Mouse (Mus musculus) ES-E14 (cell line): ENCODE measurements at regions not wholly inside any gene's neighbourhood (a gene's known extent, or its start where the extent isn't known, plus 50 kb on each side); places are given as distances from the start of the nearest gene placed in this dataset.

ENCODE experiments used
- DNase-seq: peaks from one replicate; pipeline ENCODE4 v3.0.0-alpha.2; 2013; ENCODE audit warnings: low read depth, low spot score
- H3K27ac ChIP-seq: 2 replicates; pipeline ENCODE4 v1.5.1; 2012; ENCODE audit warnings: low read depth, mild to moderate bottlenecking, low read length, moderate library complexity, mixed read lengths; ENCODE audit not compliant: poor library complexity, insufficient read depth, severe bottlenecking
- H3K36me3 ChIP-seq: 2 replicates; pipeline ENCODE4 v1.6.1; 2012; ENCODE audit warnings: mild to moderate bottlenecking, low read length, moderate library complexity, mixed read lengths; ENCODE audit not compliant: control insufficient read depth, poor library complexity, insufficient read depth, severe bottlenecking
- H3K4me1 ChIP-seq, 2 experiments: fragments of 150-350 bp in 1 of 2; sonication (generic) in 1 of 2; 2 replicates each; pipeline ENCODE4 v1.6.1; 2012; ENCODE audit warnings: low read length in 2 of 2, mild to moderate bottlenecking in 1 of 2, mixed read lengths in 1 of 2; ENCODE audit not compliant: control insufficient read depth in 2 of 2, insufficient read depth in 2 of 2, poor library complexity in 1 of 2
- H3K4me3 ChIP-seq, 2 experiments: fragments of 150-350 bp in 1 of 2; sonication (generic) in 1 of 2; 2 replicates each; pipeline ENCODE4 v1.5.1; 2012; ENCODE audit warnings: low read length in 2 of 2, low read depth in 1 of 2, mild to moderate bottlenecking in 1 of 2, mixed read lengths in 1 of 2; ENCODE audit not compliant: insufficient read depth in 1 of 2, poor library complexity in 1 of 2, severe bottlenecking in 1 of 2
- H3K9ac ChIP-seq: 2 replicates; pipeline ENCODE4 v1.6.1; 2012; ENCODE audit warnings: low read depth, mild to moderate bottlenecking, low read length, mixed read lengths; ENCODE audit not compliant: poor library complexity, insufficient read depth, severe bottlenecking
- H3K9me3 ChIP-seq: fragments of 150-350 bp; sonication (generic); 2 replicates; pipeline ENCODE4 v1.6.1; 2012; ENCODE audit warnings: low read depth, mild to moderate bottlenecking, low read length; ENCODE audit not compliant: control insufficient read depth, insufficient read depth
- CHD2 ChIP-seq: IDR thresholded peaks from 2 replicates; pipeline ENCODE4 v1.6.1; 2014; ENCODE audit warnings: mild to moderate bottlenecking, low read depth, low read length, inconsistent platforms
- HCFC1 ChIP-seq: IDR thresholded peaks from 2 replicates; pipeline ENCODE4 v1.6.1; 2012; ENCODE audit warnings: low read length, inconsistent platforms, borderline replicate concordance; ENCODE audit not compliant: insufficient read depth
- MAFK ChIP-seq: IDR thresholded peaks from 2 replicates; pipeline ENCODE4 v1.6.1; 2014; ENCODE audit warnings: mild to moderate bottlenecking, low read depth, low read length, inconsistent platforms; ENCODE audit not compliant: insufficient read depth
- ZC3H11A ChIP-seq: IDR thresholded peaks from 2 replicates; pipeline ENCODE4 v1.6.1; 2012; ENCODE audit warnings: low read depth, mild to moderate bottlenecking, inconsistent platforms, low read length, borderline replicate concordance
- ZNF384 ChIP-seq: IDR thresholded peaks from 2 replicates; pipeline ENCODE4 v1.6.1; 2012; ENCODE audit warnings: low read depth, low read length, inconsistent platforms
- in situ Hi-C, 2 experiments: fragments of 600-800 bp; cut with MboI; formaldehyde crosslinking; loops; one replicate each; pipeline ENCODE4 v1.15.1; 2025; ENCODE audit warnings: low sequenced_read_pairs in 2 of 2, inconsistent platforms in 1 of 2; ENCODE audit not compliant: unreplicated experiment in 2 of 2

- no peaks in the 10 kb centered on the region for H3K9me3 ChIP-seq
- H3K4me1 ChIP-seq, result no peaks in the 10 kb centered on the region
- in situ Hi-C loops, result no loop called here
- TF ChIP-seq ZC3H11A, result no peak
- no peak for TF ChIP-seq CHD2
- TF ChIP-seq HCFC1, result no peak
- no peak for TF ChIP-seq MAFK
- no peak for TF ChIP-seq ZNF384
- no peaks in the 10 kb centered on the region for H3K36me3 ChIP-seq
- H3K9ac ChIP-seq, result no peak overlapping the region
- no peak for DNase-seq
- no peak overlapping the region for H3K27ac ChIP-seq
- no peak overlapping the region for H3K4me3 ChIP-seq
Measured at GRCm38 (mm10) chr7:70029311-70029710, 337.2 kb downstream of the Nr2f2 start.

DNA sequence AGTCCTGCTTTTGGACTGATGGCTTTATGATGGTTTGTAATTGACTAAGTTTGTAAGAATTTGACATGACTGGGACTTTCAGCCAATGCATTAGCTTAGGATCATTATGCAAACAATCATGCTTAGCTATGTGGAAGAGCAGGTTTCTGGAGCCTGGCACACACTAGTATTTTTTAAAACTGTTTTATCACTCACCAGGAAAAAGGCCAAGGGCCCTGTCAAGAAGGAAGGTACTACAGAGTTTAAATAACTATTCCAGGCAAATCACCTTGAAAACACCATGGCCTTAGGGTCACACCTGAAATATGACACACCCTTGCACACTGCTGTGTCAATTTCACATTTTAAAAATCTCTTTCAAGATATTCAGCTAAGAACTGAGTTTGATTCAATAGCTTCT, 341.0 kb downstream of the Nr2f2 start:
- TF ChIP-seq ZC3H11A (no peak), MAFK (no peak), ZNF384 (no peak), HCFC1 (no peak), CHD2 (no peak)

GRCm38 (mm10) chr7:70016611-70017010, 349.9 kb downstream of the Nr2f2 start:
- TF ChIP-seq CHD2 (no peak), MAFK (no peak), ZC3H11A (no peak), ZNF384 (no peak), HCFC1 (no peak)
- DNase-seq, result no peak
- no peak overlapping the region for H3K27ac ChIP-seq
- no peaks in the 10 kb centered on the region for H3K36me3 ChIP-seq
- no peaks in the 10 kb centered on the region for H3K4me1 ChIP-seq
- H3K9ac ChIP-seq, result no peak overlapping the region
- in situ Hi-C loops, result no loop called here
- no peaks in the 10 kb centered on the region for H3K9me3 ChIP-seq
- no peak overlapping the region for H3K4me3 ChIP-seq

More for the DNA sequence above, 341.0 kb downstream of the Nr2f2 start:
- no peak overlapping the region for H3K4me3 ChIP-seq
- H3K9ac ChIP-seq, result no peak overlapping the region
- no peak overlapping the region for H3K27ac ChIP-seq
- H3K9me3 ChIP-seq, result no peaks in the 10 kb centered on the region
- no peaks in the 10 kb centered on the region for H3K36me3 ChIP-seq
- in situ Hi-C loops, result no loop called here
- no peak for DNase-seq
- H3K4me1 ChIP-seq, result no peaks in the 10 kb centered on the region

DNA sequence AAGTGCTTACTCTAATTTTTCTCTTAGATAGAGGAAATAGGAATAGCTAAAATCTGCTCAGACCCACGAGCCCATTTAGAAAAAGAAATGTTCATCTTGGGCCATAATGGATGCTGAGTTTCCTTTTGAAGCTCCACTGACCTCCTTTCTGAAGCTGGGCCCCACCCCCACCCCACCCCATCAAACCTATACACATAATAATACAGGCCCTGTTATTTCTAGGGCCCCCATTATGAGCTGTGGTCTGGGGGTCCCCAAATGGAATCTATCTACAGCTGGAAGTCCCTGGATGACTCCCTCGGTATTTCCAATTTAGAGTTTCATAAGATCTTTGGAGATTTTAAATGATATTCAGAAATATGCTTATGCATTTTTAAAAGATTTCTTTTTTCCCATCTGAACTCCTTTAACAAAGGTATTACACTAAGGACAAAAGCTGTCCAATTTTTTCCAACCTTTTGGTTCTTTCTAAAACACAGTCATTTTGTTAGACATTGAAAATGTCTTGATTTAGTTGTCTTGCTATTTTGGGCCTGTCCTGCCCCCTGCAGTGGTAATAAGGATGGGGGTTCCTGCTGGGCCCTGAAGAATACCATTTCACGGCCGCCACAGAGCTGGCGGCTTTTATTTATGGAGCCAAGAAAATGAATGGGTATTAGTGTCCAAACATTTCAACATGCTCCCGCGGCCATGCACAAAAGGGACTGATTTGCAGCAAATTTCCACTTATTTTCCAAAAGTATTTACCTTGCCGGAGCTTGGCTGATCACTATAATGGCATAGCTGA, 363.1 kb downstream of the Nr2f2 start:
- in situ Hi-C loops, result no loop called here
- Histone ChIP-seq H3K4me1 (no peaks in the 10 kb centered on the region), H3K4me3 (no peak overlapping the region), H3K36me3 (no peaks in the 10 kb centered on the region), H3K27ac (no peak overlapping the region), H3K9me3 (no peaks in the 10 kb centered on the region), H3K9ac (no peak overlapping the region)
- no peak for TF ChIP-seq CHD2
- TF ChIP-seq HCFC1, result no peak
- no peak for TF ChIP-seq ZNF384
- no peak for TF ChIP-seq ZC3H11A
- TF ChIP-seq MAFK, result no peak
- no peak for DNase-seq

- no peak for TF ChIP-seq CHD2
- no peak for TF ChIP-seq HCFC1
- no peak for TF ChIP-seq ZNF384
- no peak for TF ChIP-seq MAFK
- no peak for TF ChIP-seq ZC3H11A
- DNase-seq, result no peak
- Histone ChIP-seq H3K27ac (no peak overlapping the region), H3K36me3 (no peaks in the 10 kb centered on the region), H3K4me3 (no peak overlapping the region), H3K9ac (no peak overlapping the region), H3K9me3 (no peaks in the 10 kb centered on the region), H3K4me1 (no peaks in the 10 kb centered on the region)
- in situ Hi-C loops, result no loop called here
Measured at GRCm38 (mm10) chr7:69998756-69999155, 367.8 kb downstream of the Nr2f2 start.
